Mouse (Mus musculus) heart, postnatal 25 days (tissue): ENCODE results near the gene Nrm. TPM values are rescaled to one million over a fixed set of nuclear protein-coding genes. Genes with fewer than 3 reads are reported as not detected.

ENCODE experiments used
- DNase-seq: peaks from one replicate; pipeline ENCODE4 v3.0.0; 2022; ENCODE audit warnings: low spot score
- intact Hi-C: fragments of 180-260 bp; cut with DNase I; formaldehyde crosslinking; loops from one replicate; pipeline ENCODE4 v1.15.1; 2025
- total RNA-seq, 2 experiments: library from RNA; stranded (reverse); gene quantifications; 2 replicates each; pipeline ENCODE4 v1.2.3; 2021

The Nrm gene
- total RNA-seq, 2 experiments from 2014 or later, result 2.3 to 2.8 TPM

- no peak for DNase-seq
- intact Hi-C loops, result loop anchor here (2.0 kb wide), 1 partner anchor 18 kb away; no protein-coding TSS in a partner anchor
Measured at GRCm38 (mm10) chr17:35860831-35861197, 304 bp upstream of the Nrm start.

GRCm38 (mm10) chr17:35864832-35865353 lies 3.8 kb downstream of the Nrm start:
- intact Hi-C loops, result no loop called here
- DNase-seq, result no peak

- DNase-seq, result peak; percentile 82
- intact Hi-C loops, result no loop called here
Measured at GRCm38 (mm10) chr17:35865481-35866280, 4.6 kb downstream of the Nrm start, which contains the start of gene Ppp1r18. Gene Ppp1r18, plus strand, starts transcription at chr17:35865593.

- intact Hi-C loops, result no loop called here
- DNase-seq, result peak; percentile 81
Measured at GRCm38 (mm10) chr17:35866281-35866831, 5.2 kb downstream of the Nrm start.

GRCm38 (mm10) chr17:35866911-35867890 lies 6.1 kb downstream of the Nrm start:
- DNase-seq, result no peak
- intact Hi-C loops, result no loop called here

- DNase-seq, result no peak
- intact Hi-C loops, result no loop called here
Measured at GRCm38 (mm10) chr17:35868165-35868820, 7.2 kb downstream of the Nrm start.

- no peak for DNase-seq
- intact Hi-C loops, result no loop called here
Measured at GRCm38 (mm10) chr17:35868961-35869345, 7.8 kb downstream of the Nrm start.

GRCm38 (mm10) chr17:35869346-35870067 lies 8.4 kb downstream of the Nrm start:
- peak; percentile 32 for DNase-seq
- intact Hi-C loops, result no loop called here

- peak; percentile 77 for DNase-seq
- intact Hi-C loops, result no loop called here
Measured at GRCm38 (mm10) chr17:35870151-35870883, 9.2 kb downstream of the Nrm start.

- intact Hi-C loops, result no loop called here
Measured at GRCm38 (mm10) chr17:35870884-35871696, 10.0 kb downstream of the Nrm start.

GRCm38 (mm10) chr17:35873774-35874519 lies 12.8 kb downstream of the Nrm start:
- peak; percentile 74 for DNase-seq
- intact Hi-C loops, result no loop called here

More at GRCm38 (mm10) chr17:35870884-35871696, 10.0 kb downstream of the Nrm start:
- no peak for DNase-seq

GRCm38 (mm10) chr17:35874721-35875120 lies 13.6 kb downstream of the Nrm start:
- intact Hi-C loops, result loop anchor here (1.0 kb wide), 1 partner anchor 135 kb away; no protein-coding TSS in a partner anchor

GRCm38 (mm10) chr17:35879245-35880057 lies 18.3 kb downstream of the Nrm start, which contains the start of gene Dhx16:
Gene Dhx16, plus strand, starts transcription at chr17:35879819.
- intact Hi-C loops, result loop anchor here (1.0 kb wide), 1 partner anchor 29 kb away; no protein-coding TSS in a partner anchor
- peak; percentile 87 for DNase-seq

More at GRCm38 (mm10) chr17:35874721-35875120, 13.6 kb downstream of the Nrm start:
- DNase-seq, result no peak

GRCm38 (mm10) chr17:35882924-35883323 lies 21.8 kb downstream of the Nrm start:
- intact Hi-C loops, result no loop called here
- DNase-seq, result no peak

GRCm38 (mm10) chr17:35883777-35884176 lies 22.7 kb downstream of the Nrm start:
- intact Hi-C loops, result no loop called here
- DNase-seq, result no peak

GRCm38 (mm10) chr17:35887725-35888124 lies 26.6 kb downstream of the Nrm start:
- intact Hi-C loops, result no loop called here
- DNase-seq, result no peak
